ENCODE assay signal across 8 mouse cellular contexts in genomic region chr8:73353108-73353793, GRCm38 (mm10). TPM values are rescaled to one million over a fixed set of nuclear protein-coding genes. Genes with fewer than 3 reads are reported as not detected.
A peak's percentile ranks its signal among the peaks of the same experiment; 100 is the strongest.
DNase-seq lines count a peak whose midpoint lies in the region; ATAC-seq and TF ChIP-seq lines count a peak whose summit lies in the region.

Large1 (minus strand) TSS chr8:73353540.

- peak; percentile 75; the same call in 1 of the 2 replicates for TF ChIP-seq POLR2A in brain, embryonic 14.5 days (IDR thresholded peaks at IDR 0.05; ENCODE audit: borderline replicate concordance, extremely low read depth, insufficient read depth, insufficient read length, poor library complexity, severe bottlenecking)
- TF ChIP-seq POLR2A in limb, embryonic 14.5 days (IDR thresholded peaks at IDR 0.05; ENCODE audit: borderline replicate concordance, extremely low read depth, insufficient read depth, insufficient read length) = 0 out of 2 replicates have a peak, but pooled peaks have one; percentile 51
- no peak for TF ChIP-seq POLR2A in spleen, adult 2 months (IDR thresholded peaks at IDR 0.05; ENCODE audit: low read depth, low read length)

- peaks cover 17% of the 10 kb centered on the region for H3K4me1 ChIP-seq in erythroblast, embryonic 14.5 days (ENCODE audit: control insufficient read depth)
- peaks cover 11% of the 10 kb centered on the region for H3K4me1 ChIP-seq in heart, embryonic 10.5 days
- H3K4me1 ChIP-seq in kidney, embryonic 14.5 days (ENCODE audit: control insufficient read depth, insufficient read depth, low read length) = peaks cover 13% of the 10 kb centered on the region
- peaks cover 20% of the 10 kb centered on the region for H3K4me1 ChIP-seq in limb, embryonic 14.5 days (ENCODE audit: control insufficient read depth, insufficient read depth, low read length)
- peaks cover 38% of the 10 kb centered on the region for H3K4me1 ChIP-seq in midbrain, embryonic 16.5 days (ENCODE audit: control insufficient read depth, insufficient read depth, low read length)
- H3K4me1 ChIP-seq in spleen, adult 2 months (ENCODE audit: control insufficient read depth, insufficient read depth, insufficient read length) = peaks cover 15% of the 10 kb centered on the region

- peak within 1 kb of the TSS; percentile 96 for H3K27ac ChIP-seq in heart, embryonic 10.5 days
- H3K27ac ChIP-seq in kidney, embryonic 14.5 days (ENCODE audit: low read depth, low read length) = peak within 1 kb of the TSS; percentile 85
- peak within 1 kb of the TSS; percentile 93 for H3K27ac ChIP-seq in limb, embryonic 14.5 days (replicated peaks; ENCODE audit: low read depth, low read length)
- peak within 1 kb of the TSS; percentile 96 for H3K27ac ChIP-seq in midbrain, embryonic 16.5 days (ENCODE audit: low read length)
- H3K27ac ChIP-seq in spleen, adult 2 months (ENCODE audit: insufficient read depth, low read length) = peak within 1 kb of the TSS; percentile 49

- peak; percentile 99 for DNase-seq in 3134 (ENCODE audit: extremely low read depth, insufficient read length, low spot score)
- DNase-seq in brain, embryonic 14.5 days (ENCODE audit: low read depth) = peak; percentile 100
- DNase-seq in heart, embryonic 10.5 days (ENCODE audit: low spot score) = peak; percentile 99
- peak; percentile 99 for DNase-seq in limb, embryonic 14.5 days (ENCODE audit: low spot score)
- peak; percentile 45 to 71 for DNase-seq in spleen, adult 2 months (ENCODE audit: low read depth in 1 of 2, low spot score in 2 of 2)

- H3K9ac ChIP-seq in kidney, embryonic 14.5 days (ENCODE audit: low read depth, low read length) = peak within 1 kb of the TSS; percentile 84
- peak within 1 kb of the TSS; percentile 84 for H3K9ac ChIP-seq in limb, embryonic 14.5 days (ENCODE audit: low read depth, low read length, severe bottlenecking)
- peak within 1 kb of the TSS; percentile 97 for H3K9ac ChIP-seq in midbrain, embryonic 16.5 days (ENCODE audit: low read depth, low read length)

- H3K36me3 ChIP-seq in erythroblast, embryonic 14.5 days (ENCODE audit: control insufficient read depth) = no peaks in the 10 kb centered on the region
- H3K36me3 ChIP-seq in heart, embryonic 10.5 days = no peaks in the 10 kb centered on the region
- H3K36me3 ChIP-seq in kidney, embryonic 14.5 days (ENCODE audit: control insufficient read depth, insufficient read depth, low read length) = no peaks in the 10 kb centered on the region
- no peaks in the 10 kb centered on the region for H3K36me3 ChIP-seq in limb, embryonic 14.5 days (ENCODE audit: control insufficient read depth, insufficient read depth, low read length)
- H3K36me3 ChIP-seq in midbrain, embryonic 16.5 days (ENCODE audit: control insufficient read depth, insufficient read depth, low read length) = no peaks in the 10 kb centered on the region
- H3K36me3 ChIP-seq in spleen, adult 2 months (ENCODE audit: control insufficient read depth, insufficient read depth, low read length) = no peaks in the 10 kb centered on the region

- under 1% methylated on average over 79 of the region's 84 CpGs for WGBS in heart, embryonic 10.5 days
- under 1% methylated on average over 56 of the region's 84 CpGs for WGBS in kidney, embryonic 14.5 days
- WGBS in limb, embryonic 14.5 days = under 1% methylated on average over 65 of the region's 84 CpGs
- under 1% methylated on average over 51 of the region's 84 CpGs for WGBS in midbrain, embryonic 16.5 days
- WGBS in spleen, adult 2 months = under 1% methylated on average over 77 of the region's 84 CpGs

- peak; percentile 99 for ATAC-seq in kidney, embryonic 14.5 days (ENCODE audit: low FRiP score, low TSS enrichment)
- peak; percentile 98 for ATAC-seq in limb, embryonic 14.5 days (ENCODE audit: low FRiP score, low read depth)
- ATAC-seq in midbrain, embryonic 16.5 days = peak; percentile 99

- H3K9me3 ChIP-seq in erythroblast, embryonic 14.5 days (ENCODE audit: control insufficient read depth, low read length) = no peaks in the 10 kb centered on the region; the same call in 1 of the 2 replicates
- H3K9me3 ChIP-seq in heart, embryonic 10.5 days = no peaks in the 10 kb centered on the region
- H3K9me3 ChIP-seq in kidney, embryonic 14.5 days (ENCODE audit: control insufficient read depth, low read length) = no peaks in the 10 kb centered on the region
- no peaks in the 10 kb centered on the region for H3K9me3 ChIP-seq in limb, embryonic 14.5 days (ENCODE audit: control insufficient read depth, low read length)
- H3K9me3 ChIP-seq in midbrain, embryonic 16.5 days (replicated peaks; ENCODE audit: control insufficient read depth, low read length, poor library complexity, severe bottlenecking) = no peaks in the 10 kb centered on the region

- peaks cover 49% of the 10 kb centered on the region for H3K27me3 ChIP-seq in erythroblast, embryonic 14.5 days (ENCODE audit: control insufficient read depth)
- no peaks in the 10 kb centered on the region for H3K27me3 ChIP-seq in heart, embryonic 10.5 days (ENCODE audit: insufficient read depth, poor library complexity, severe bottlenecking)
- no peaks in the 10 kb centered on the region for H3K27me3 ChIP-seq in kidney, embryonic 14.5 days (ENCODE audit: control insufficient read depth, insufficient read depth, low read length)
- no peaks in the 10 kb centered on the region for H3K27me3 ChIP-seq in limb, embryonic 14.5 days (ENCODE audit: control insufficient read depth, insufficient read depth, low read length)
- H3K27me3 ChIP-seq in midbrain, embryonic 16.5 days (ENCODE audit: control insufficient read depth, insufficient read depth, low read depth, low read length) = no peaks in the 10 kb centered on the region
- peaks cover 10% of the 10 kb centered on the region for H3K27me3 ChIP-seq in spleen, adult 2 months (ENCODE audit: control insufficient read depth, insufficient read depth, low read length)

- peak within 1 kb of the TSS; percentile 81 for H3K4me2 ChIP-seq in kidney, embryonic 14.5 days (replicated peaks; ENCODE audit: low read depth, low read length)
- H3K4me2 ChIP-seq in limb, embryonic 14.5 days (replicated peaks; ENCODE audit: low read depth, low read length, severe bottlenecking) = peak within 1 kb of the TSS; percentile 91
- H3K4me2 ChIP-seq in midbrain, embryonic 16.5 days (ENCODE audit: low read length) = peak within 1 kb of the TSS; percentile 89

- no peak for TF ChIP-seq CTCF in brain, embryonic 14.5 days (IDR thresholded peaks at IDR 0.05; ENCODE audit: borderline replicate concordance, extremely low read depth, insufficient read depth, insufficient read length)
- no peak for TF ChIP-seq CTCF in spleen, adult 2 months (IDR thresholded peaks at IDR 0.05; ENCODE audit: extremely low read depth, insufficient read depth, insufficient read length, insufficient replicate concordance)

- H3K4me3 ChIP-seq in erythroblast, embryonic 14.5 days (replicated peaks) = peak within 1 kb of the TSS; percentile 62
- peak within 1 kb of the TSS; percentile 93 for H3K4me3 ChIP-seq in heart, embryonic 10.5 days
- peak within 1 kb of the TSS; percentile 90 for H3K4me3 ChIP-seq in kidney, embryonic 14.5 days (ENCODE audit: low read length)
- H3K4me3 ChIP-seq in limb, embryonic 14.5 days (replicated peaks; ENCODE audit: low read length) = peak within 1 kb of the TSS; percentile 86
- peak within 1 kb of the TSS; percentile 95 for H3K4me3 ChIP-seq in midbrain, embryonic 16.5 days (ENCODE audit: low read depth, low read length)
- H3K4me3 ChIP-seq in spleen, adult 2 months (ENCODE audit: extremely low read depth, insufficient read depth, insufficient read length) = peak within 1 kb of the TSS; percentile 78

RNA-seq across cellular contexts. Expression of gene Large1, which starts in this region (rescaled TPM):
- 31.5 and 43.1 TPM in 2 replicates for polyA plus RNA-seq in brain, embryonic 14.5 days (2012; rRNA removed)
- polyA plus RNA-seq in erythroblast, embryonic 14.5 days (2012) = 0.01 TPM in 1 of 2 replicates, not detected in the other
- polyA plus RNA-seq in heart, embryonic 10.5 days (2016; fragmentation: Nextera tagmentation; extraction: Ambion mirVana) = 6.1 and 7.5 TPM in 2 replicates
- 8.1 and 10.4 TPM in 2 replicates for polyA plus RNA-seq in kidney, embryonic 14.5 days (2014; fragmentation: Nextera tagmentation; extraction: Ambion mirVana)
- 20.6 and 23.5 TPM in 2 replicates for polyA plus RNA-seq in limb, embryonic 14.5 days (2012; rRNA removed)
- 15.0 and 15.3 TPM in 2 replicates for polyA plus RNA-seq in limb, embryonic 14.5 days (2014; fragmentation: Nextera tagmentation; extraction: Ambion mirVana)
- polyA plus RNA-seq in midbrain, embryonic 16.5 days (2015; fragmentation: Nextera tagmentation; extraction: Ambion mirVana) = 12.9 and 14.8 TPM in 2 replicates
- 2.1 TPM in 2 replicates for polyA plus RNA-seq in spleen, adult 2 months (2012; rRNA removed)

Comparison
In these comparisons a context has a peak if more than half of its experiments do, and no peak if none do; other contexts are left out.
1. Peak in every context shown above with its lines: DNase-seq, ATAC-seq, H3K4me3 ChIP-seq and H3K27ac ChIP-seq.